Mouse (Mus musculus): ENCODE results near the gene Cdca4.
"Not testable (repeated sequence)": the region's sequence is repeated elsewhere in the genome, so short reads cannot be mapped to it uniquely, and the experiment has no call there.

Gene Cdca4

DNA sequence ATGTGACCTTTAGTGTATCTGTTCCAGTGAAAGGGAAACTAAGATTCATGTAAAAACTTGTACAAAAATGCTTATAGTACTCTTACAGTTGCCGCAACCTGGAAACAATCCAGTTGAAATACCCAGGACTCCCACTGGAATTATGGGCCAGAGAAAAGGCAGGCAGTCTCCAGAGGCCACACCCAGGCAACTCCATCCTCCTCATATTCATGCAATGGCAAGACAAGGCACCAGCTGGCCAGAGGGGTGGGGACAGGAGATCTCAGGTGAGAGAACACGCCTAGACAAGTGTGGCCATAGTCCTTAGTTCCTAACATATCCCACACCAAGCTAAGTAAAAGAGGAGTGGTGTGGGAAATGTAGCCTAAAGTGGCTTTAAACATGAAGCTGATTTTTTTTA, 6.5 kb downstream of the Cdca4 start:
- no peak for DNase-seq (ENCODE audit: low read depth, low spot score)

DNA sequence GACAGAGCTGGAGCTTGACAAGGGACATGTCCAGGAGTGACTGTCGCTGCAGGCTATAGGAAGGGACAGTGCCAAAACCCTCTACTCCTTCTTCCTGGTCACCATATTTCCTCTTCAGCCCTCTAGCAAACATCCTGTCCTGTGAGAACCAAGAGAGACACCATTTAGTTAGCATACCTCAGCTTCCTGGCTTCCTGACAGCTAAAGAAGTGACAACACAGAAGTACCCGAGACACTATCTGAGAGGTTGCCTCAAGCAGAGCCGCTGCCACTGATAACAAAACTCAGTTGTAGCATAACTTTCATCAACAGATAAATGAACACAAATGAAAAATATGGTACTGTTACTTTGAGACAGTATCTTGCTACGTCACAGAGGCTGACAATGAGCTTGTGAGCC, 7.2 kb downstream of the Cdca4 start:
- no peak for DNase-seq (ENCODE audit: low read depth, low spot score)

DNA sequence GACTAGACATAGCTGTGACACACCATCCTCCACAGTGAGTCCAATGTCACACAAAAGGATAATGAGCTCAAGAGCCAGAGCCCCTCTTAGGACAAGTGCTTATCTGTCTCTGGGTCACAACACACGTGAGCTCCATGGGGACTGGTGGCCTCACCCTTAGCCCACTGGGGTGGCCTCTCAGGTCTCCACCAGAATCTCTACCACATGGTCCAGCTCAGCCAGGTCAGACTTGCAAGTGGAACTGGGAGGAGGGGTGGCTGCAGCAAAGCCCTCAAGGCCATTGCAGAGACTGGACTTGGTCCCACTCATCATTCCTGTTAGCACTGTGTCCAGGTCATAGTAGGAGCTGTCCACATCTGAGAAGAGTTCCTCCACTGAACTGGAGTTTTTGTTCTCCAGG, 8.0 kb downstream of the Cdca4 start:
- no peak for DNase-seq (ENCODE audit: low read depth, low spot score)

DNA sequence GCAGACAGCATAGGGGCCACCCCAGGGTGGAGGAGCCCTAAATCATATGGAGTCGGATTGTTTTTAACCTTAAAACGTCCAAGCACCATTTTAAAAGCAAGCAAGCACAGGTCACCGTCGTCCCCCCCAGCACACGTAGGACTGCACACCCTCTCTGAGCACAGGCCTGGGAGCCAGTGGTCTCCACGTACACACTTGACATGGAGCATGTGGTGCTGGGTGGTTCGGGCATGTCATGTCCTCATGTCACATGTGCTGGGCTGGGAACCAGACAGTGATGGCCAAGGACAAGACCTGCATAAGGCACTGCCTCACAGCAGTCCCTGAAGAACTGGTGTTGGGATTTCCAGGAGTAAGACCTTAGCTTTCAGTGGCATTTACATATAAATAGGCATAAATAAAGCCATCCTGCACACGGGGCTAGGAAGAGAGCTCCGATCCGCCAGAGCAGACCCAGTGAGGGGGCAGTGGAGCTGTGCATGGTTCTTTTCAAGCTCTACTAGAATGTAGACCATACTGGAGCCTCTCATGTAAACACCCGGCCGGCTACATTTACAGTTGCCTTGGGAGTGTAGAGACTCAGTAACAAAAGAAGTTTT, 8.7 kb downstream of the Cdca4 start:
- DNase-seq (ENCODE audit: low read depth, low spot score): no peak

DNA sequence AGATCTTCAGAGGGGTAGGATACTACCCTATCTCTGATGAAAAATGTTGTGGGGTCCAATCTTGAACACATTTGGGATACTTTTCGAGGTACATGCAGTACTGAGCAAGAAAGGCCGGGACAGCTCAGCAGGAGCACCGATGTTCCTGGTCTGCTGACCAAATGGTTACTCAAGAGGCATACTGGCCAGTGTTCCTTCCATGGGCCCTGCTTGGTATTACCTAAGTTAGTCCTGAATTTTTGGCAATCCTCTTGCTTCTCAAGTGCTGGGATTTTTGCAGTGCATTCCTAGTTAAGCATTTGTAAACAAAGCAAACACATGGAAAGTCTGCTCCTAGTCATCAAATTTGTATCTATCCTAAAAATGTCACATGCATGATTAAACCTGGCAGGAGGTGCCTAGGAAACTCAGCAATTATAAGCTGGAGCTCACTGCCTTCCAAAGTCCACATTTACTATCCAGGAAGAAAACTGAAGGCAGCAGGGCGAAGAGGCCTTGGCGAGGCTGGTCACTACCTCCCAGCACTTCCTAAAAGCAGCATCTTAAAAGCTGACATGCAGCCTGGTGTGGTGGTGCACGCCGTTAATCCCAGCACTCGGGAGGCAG, 10.1 kb downstream of the Cdca4 start:
- no peak for DNase-seq (ENCODE audit: low read depth, low spot score)

DNA sequence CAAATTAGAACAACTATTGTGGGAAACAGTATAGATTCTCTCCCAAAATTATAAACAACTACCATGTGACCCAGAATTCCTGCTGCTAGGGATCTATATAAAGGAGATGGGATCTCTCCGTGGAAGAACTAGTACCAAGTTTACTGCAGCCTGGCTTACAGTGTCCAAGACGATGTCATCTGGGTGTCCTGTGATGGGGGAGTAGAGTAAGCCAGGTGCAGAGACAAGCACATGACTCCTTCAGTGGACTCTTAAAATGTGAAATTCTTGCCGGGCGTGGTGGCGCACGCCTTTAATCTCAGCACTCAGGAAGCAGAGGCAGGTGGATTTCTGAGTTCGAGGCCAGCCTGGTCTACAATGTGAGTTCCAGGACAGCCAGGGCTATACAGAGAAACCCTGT, 12.4 kb downstream of the Cdca4 start:
- not testable (repeated sequence) for DNase-seq (ENCODE audit: low read depth, low spot score)

DNA sequence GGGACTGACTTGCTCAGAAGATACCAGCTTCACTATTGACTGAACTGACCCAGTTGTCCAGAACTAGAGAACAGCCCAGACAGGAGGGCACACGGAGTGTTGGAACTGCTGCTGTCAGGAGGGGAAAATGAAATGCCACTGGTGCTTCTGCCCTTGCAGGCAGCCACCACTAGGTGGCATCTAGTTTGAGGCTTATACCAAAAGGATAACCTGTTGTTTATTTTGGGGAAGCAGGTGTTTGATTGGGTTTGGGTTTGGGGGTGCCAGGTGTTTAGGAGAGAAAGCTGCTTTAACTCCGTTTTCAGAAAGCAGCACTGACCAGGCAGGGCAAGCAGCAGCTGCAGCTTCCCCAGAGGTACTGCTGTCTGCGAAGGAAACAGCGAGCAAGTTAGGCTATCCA, 12.9 kb downstream of the Cdca4 start:
- DNase-seq (ENCODE audit: low read depth, low spot score): no peak

DNA sequence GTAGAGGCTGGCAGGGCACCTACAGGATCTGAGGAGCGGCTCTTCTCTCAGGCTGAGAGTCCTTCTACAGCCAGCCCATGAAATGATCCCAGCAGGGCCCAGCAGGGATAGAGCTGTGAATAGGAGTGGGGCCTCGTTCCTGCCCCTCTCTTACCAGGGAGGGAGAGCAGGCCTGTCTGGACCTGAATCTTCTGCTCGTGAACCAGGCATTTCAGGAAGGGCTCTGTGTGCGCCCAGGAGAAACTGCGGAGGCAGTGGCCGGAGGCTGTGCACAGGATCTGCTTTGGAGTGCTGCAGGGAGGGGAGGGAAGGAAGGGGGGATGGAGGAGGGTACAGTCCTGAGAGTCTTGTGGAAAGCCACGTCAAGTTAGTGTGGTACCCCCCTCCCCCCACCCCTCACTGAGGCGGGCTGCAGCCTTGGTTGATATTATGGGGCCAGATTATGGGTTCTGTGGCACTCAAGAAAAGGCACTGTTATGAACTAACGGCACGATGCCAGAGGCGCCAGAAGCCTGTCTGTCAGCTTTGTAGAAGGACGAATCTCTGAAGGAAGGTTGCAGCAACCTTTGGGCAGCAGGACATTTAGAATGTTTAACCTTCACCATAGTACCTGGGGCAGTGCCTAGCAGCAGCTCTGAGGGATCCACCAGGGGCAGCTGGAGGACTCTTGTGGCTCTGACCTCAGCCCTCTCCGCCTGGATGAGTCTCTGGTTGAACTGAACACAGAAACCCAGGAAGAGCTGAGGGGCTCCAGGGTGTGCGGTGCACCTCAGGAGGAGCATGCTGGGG, 14.3 kb downstream of the Cdca4 start:
- DNase-seq (ENCODE audit: low read depth, low spot score): no peak

DNA sequence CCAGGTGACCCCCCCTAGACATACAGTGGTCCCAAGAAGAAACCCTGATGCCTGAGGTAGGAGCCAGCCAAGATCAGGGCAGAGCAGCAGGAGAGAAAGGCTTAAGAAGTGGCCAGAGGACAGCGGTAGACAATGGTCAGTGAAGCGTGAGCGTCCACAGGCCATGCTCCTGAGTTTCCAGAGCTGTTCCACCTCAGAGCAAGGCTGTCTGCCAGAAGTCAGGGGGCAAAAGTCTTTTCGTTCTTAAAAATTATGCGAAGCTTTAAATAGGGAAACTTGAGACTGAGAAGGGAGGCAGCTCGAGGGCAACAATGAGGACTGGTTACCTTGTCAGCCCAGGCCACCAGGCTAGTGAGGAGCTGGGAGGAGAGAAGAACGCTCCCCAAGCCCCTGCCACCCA, 15.9 kb downstream of the Cdca4 start:
- DNase-seq (ENCODE audit: low read depth, low spot score): no peak

DNA sequence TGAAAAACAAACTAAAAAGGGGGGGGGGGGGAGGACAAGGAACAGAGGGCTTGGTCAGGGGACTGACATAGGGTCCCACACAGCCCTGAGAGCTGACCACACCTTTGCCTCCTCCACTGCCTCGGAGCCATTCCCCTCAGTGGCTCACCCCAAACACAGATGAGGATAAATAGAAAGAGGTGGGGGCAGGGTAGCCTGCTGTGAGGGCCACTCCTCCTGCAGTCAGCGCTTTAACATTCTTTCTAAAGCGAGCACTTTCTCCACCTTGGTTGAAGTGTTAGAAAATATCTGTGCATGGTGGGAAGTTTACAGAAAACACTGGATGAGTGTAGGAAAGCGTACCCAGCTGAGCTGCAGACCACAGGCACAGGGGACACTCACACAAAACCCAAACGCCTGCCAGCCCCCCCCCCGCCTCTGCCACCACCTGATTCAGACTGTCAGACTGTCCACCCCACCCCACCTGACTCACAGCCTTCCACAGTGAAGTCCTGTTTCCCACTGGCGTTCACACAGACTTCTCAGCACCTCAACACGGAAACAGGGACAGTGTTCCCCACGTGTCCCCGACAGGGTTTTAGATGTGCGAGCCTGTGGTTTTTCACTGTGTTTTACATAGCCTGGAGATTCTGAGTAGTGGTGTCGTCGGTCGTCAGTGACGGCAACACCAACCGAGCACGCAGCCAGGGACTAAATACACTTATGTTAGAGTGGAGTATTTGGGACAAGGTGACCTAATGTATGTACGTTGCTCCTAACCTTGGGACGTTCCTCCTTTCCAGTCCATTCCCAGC, 18.9 kb downstream of the Cdca4 start:
- no peak for DNase-seq (ENCODE audit: low read depth, low spot score)

DNA sequence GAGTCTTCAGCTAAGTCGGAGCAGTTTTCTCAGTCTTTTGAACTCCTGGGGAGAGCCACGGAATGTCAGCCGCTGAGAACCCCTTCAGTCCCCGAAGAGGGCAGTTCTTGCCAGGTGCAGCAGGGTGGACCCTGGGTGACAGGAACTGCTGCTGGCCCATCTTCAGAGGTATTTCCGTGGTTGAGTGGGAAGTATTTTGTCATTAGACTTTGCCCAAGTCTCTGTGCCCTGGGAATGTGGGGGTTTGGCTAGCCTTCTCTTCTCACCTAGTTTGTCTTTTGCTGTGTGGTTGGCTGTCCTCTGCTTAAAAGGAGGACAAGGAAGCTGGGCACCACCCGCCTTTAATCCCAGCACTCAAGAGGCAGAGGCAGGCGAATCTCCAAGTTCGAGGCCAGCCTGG, 19.6 kb downstream of the Cdca4 start:
- DNase-seq (ENCODE audit: low read depth, low spot score): no peak

DNA sequence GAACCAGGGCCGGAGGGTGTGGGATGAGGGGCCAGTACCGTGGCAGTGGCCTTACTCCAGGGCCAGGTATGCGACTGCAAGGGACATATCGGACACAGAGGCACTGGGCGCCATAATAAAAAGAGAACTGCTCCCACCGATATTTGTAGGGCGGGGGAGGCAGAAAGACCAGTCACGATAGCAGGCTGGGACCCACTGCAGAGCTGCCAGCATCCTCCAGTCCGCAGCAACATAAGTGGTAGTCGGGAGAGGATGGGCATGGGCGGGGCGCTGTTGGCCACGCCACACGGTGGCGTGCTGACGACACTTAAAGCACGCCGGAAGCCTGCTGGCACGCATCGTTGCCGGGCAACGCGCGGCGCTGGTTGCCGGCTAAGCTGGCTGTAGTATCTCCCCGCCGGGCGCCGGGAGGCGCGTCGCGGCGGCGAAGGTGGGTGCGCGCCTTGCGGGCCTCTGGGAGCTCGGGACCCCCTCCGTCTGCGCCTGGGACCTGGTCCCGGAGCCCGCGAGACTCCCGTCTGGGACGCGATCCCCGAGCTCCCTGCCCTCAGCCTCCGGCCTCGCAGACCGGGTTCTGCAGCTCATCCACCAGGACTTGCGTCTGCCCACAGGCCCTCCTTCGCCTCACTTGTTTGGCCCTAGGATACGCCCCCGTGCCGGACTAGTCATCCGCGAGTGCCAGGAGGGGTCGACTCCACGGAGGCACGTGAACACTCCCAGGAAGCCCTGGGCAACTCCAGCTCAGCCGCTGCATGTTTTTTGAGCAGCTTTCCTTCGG, 20.4 kb downstream of the Cdca4 start, which contains the start of gene Clba1:
TSS of gene Clba1 (plus strand) at position 351 of the 778 bp plus-strand sequence.
- peak; percentile 89 for DNase-seq (ENCODE audit: low read depth, low spot score)

DNA sequence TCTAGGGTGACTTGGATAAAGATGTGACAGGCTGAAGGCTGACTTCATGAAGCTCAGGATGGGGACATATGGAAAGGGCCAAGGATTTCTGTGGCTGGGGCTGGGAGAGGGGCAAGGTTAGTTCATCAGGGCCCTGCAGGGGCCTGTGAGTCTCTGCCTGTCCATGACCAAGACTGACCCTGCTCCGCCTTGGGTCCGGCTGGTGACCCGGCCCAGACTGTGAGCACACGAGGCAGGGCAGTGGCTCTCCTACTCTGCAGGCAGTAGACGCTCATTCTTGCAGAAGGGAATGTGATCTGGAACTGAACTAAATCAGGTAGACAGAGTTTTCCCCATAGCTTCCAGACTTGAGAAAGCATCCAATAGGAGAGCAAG, 21.0 kb downstream of the Cdca4 start:
- no peak for DNase-seq (ENCODE audit: low read depth, low spot score)

DNA sequence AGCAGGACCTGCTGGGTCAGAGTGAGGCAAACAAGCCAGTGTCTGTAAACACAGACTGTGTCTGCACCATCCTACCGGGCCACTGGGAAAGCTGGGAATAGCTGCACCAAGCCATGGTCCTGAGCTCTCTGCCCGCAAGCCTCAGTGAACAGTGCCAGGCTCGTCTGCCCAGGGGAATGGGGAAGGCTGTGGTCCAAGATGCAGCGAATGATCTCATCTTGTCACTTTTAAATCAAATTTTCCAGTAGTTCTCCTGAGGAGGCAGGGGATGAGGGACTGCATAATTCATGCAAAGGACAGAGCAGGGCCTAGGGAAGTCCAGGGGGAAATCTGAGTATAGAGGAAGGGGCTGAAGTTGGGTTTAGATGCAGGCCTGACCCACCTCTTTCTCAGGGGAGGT, 21.4 kb downstream of the Cdca4 start:
- no peak for DNase-seq (ENCODE audit: low read depth, low spot score)

DNA sequence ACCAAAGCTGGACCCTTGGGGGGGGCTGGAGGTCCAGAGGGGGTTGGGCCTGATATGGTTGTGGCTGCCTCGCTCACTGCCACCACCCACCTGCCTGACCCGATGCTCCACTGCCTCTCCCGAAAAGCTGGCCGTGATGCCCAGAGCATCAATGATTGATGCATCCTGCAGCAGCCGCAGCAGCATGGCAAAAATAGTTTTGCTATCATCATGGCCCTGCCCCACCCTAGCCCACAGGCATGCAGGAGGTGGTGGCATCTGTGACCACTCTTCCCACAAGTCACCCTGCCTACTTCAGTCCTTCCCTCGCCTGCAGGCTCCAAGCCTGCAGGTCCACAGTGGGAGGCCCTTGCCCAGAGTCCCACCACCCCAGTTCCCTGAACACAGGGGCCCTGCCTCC, 23.2 kb downstream of the Cdca4 start:
- no peak for DNase-seq (ENCODE audit: low read depth, low spot score)

DNA sequence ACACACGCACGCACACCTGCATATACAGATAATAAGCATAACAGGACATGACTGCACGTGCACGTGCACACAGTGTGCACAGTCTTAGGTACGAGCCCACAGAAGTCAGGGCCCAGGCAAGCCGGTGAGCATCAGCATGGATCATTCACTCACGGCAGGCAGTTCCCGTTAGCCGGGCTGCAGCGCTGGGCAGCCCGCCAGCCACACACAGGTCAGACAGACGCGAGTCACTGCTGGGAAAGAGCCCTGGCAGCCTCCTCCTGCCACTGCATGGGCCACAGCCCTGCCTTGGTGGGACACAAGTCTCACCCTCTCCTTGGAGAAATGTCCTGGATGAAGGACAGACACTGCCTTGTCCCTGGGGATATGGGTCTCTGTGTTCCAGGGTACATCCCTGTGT, 25.2 kb downstream of the Cdca4 start:
- no peak for DNase-seq (ENCODE audit: low read depth, low spot score)

DNA sequence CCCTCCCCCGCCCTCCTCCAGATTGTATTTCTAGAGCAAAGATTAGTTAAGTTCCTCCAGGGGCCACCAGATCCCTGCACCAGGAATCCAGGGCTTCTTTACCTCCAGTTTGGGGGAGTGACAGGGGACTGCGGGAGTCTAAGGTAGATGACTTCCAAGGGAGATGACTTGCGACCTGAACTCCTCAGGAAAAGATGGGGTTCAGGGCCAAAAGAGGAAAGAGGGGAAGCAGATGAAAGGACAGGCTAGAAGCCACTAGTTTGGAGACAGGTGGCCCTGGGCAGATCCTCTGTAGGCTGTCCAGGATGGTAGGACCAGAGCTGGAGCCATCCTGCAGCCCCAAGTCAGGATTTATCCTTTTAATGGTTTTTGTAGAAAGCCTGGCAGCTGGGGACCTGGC, 26.3 kb downstream of the Cdca4 start:
- no peak for DNase-seq (ENCODE audit: low read depth, low spot score)

DNA sequence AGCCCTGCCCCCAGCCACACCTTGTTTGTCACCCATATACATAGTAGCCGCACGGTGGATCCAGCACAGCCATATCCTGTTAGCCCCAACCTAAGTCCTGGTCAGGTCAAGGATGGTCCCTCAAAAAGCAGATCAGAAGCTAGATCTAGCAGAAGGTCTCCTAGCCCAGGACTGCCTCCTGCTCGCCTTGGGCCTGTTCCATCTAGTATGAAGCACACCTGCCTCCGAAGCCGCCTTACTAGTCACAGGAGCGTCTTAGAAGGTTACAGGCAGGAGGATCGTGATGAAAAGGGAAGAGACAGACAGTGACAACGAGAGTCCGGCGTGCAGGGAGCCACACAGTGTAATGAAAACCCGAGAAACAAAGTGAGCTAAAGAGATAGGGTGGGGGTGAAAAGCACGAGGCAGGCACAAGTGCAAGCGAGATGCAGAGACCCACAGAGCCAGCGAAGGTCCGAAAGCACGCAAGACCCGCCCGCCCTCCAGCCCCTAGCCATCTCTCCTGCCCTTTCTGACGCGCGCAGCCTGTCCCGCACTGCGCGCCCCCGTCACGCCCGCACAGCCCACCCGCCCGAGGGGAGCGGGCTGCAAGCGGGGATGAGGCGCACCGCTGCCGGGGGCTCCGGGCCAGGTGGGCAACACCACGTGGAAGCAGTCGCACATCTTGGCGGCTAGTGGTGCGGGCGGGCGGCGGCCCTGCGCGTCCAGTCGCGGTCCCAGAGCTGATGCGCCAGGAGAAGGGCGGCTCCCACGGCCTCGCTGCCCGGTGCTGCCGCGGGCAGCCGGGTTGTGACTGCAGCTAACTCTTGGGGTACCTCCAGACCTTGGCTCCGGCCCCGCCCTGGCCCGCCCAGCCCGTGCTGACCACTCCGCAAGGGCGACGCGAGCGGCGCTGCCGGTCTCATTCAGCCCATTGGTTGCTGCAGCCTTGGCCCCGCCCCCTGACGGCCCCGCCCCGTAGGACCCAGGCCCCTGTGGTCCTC, 27.1 kb downstream of the Cdca4 start, which contains the start of gene Ahnak2:
TSS of gene Ahnak2 (minus strand) at position 794 of the 983 bp plus-strand sequence.
- DNase-seq (ENCODE audit: low read depth, low spot score): no peak

DNA sequence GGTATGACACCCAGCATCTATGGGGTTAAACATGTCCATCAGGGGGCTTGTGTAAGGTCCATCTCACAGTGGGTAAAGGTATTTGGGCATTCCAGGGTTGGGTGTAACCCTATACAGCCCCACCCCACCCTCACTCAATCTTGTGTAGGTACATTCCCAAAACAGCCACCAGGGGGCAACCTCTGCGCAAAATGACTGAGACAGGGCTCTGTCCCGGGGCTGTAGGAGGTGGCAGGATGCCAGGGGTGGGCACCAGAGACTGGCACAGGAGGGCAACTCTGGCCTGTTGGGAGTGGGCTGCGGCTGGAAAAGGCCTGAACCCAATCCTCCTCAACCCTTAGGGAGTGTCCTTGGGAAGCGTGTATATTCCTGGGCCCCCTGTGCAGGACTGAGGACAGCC, 28.7 kb downstream of the Cdca4 start:
- no peak for DNase-seq (ENCODE audit: low read depth, low spot score)

Measured in brain, embryonic 18.5 days (tissue).